Mouse (Mus musculus): Measurements from ENCODE around the gene Ehd4. TPM values are rescaled to one million over a fixed set of nuclear protein-coding genes. Genes with fewer than 3 reads are reported as not detected.

Ehd4 gene
- polyA plus RNA-seq, 1 experiment from 2014 or later, result 159 TPM

Other genes starting within 250 kb of the Ehd4 start
- gene Mapkbp1, start 181.9 kb downstream of the Ehd4 start, polyA plus RNA-seq (2016; fragmentation: Nextera tagmentation; extraction: Ambion mirVana), result 3.3 and 3.8 TPM in 2 replicates
- gene Jmjd7, start 127.1 kb downstream of the Ehd4 start, polyA plus RNA-seq (2016; fragmentation: Nextera tagmentation; extraction: Ambion mirVana), result 13.1 and 13.3 TPM in 2 replicates
- 2.3 and 3.2 TPM in 2 replicates for gene Gm28042, start 127.1 kb downstream of the Ehd4 start, polyA plus RNA-seq (2016; fragmentation: Nextera tagmentation; extraction: Ambion mirVana)
- 2.3 and 2.5 TPM in 2 replicates for gene Pla2g4b, start 121.2 kb downstream of the Ehd4 start, polyA plus RNA-seq (2016; fragmentation: Nextera tagmentation; extraction: Ambion mirVana)
- 0.59 and 0.73 TPM in 2 replicates for gene Pla2g4e, start 90.7 kb upstream of the Ehd4 start, polyA plus RNA-seq (2016; fragmentation: Nextera tagmentation; extraction: Ambion mirVana)
- not detected in 2 replicates for gene Pla2g4d, start 134.6 kb upstream of the Ehd4 start, polyA plus RNA-seq (2016; fragmentation: Nextera tagmentation; extraction: Ambion mirVana)
- not detected in 2 replicates for gene Pla2g4f, start 159.6 kb upstream of the Ehd4 start, polyA plus RNA-seq (2016; fragmentation: Nextera tagmentation; extraction: Ambion mirVana)
- 19.9 TPM in 2 replicates for gene Vps39, start 198.5 kb upstream of the Ehd4 start, polyA plus RNA-seq (2016; fragmentation: Nextera tagmentation; extraction: Ambion mirVana)
- 10.6 and 10.7 TPM in 2 replicates for gene Ganc, start 249.3 kb upstream of the Ehd4 start, polyA plus RNA-seq (2016; fragmentation: Nextera tagmentation; extraction: Ambion mirVana)
- gene Tmem87a, start 249.5 kb upstream of the Ehd4 start, polyA plus RNA-seq (2016; fragmentation: Nextera tagmentation; extraction: Ambion mirVana), result 6.6 and 7.2 TPM in 2 replicates